28 mouse cellular contexts compared by ENCODE assay signal in genomic region chr7:81250601-81251000, GRCm38 (mm10). TPM values are rescaled to one million over a fixed set of nuclear protein-coding genes. Genes with fewer than 3 reads are reported as not detected.
DNase-seq lines count a peak whose midpoint lies in the region; ATAC-seq lines count a peak whose summit lies in the region.
"Had no signal": no experiment of that assay in that cellular context is flagged by ENCODE, and none has a peak within 500 bp of the region (broad histone marks: within the 10 kb centered on the region; RNA-seq: fewer than 3 reads in every experiment).

No protein-coding gene starts in this region.

- H3K36me3 ChIP-seq in intestine, embryonic 16.5 days (ENCODE audit: control insufficient read depth, insufficient read depth, low read length), result no peaks in the 10 kb centered on the region
- H3K36me3 ChIP-seq in kidney, embryonic 14.5 days (ENCODE audit: control insufficient read depth, insufficient read depth, low read length), result no peaks in the 10 kb centered on the region
- H3K36me3 ChIP-seq: heart, embryonic 13.5 days; limb, embryonic 13.5 days; liver, embryonic 15.5 days; midbrain, embryonic 13.5 days had no signal

- ATAC-seq in intestine, embryonic 16.5 days, result peak; percentile 57
- no peak for ATAC-seq in kidney, embryonic 14.5 days (ENCODE audit: low FRiP score, low TSS enrichment)
- no peak for ATAC-seq in erythroid progenitor cell, adult 5-6 weeks (replicated peaks; ENCODE audit: low FRiP score, poor library complexity, severe bottlenecking)
- ATAC-seq: activated CD4-positive, CD25-positive, alpha-beta regulatory T cell, adult 4 months; forebrain, embryonic 13.5 days; midbrain, embryonic 13.5 days had no signal

- H3K4me3 ChIP-seq in intestine, embryonic 16.5 days (ENCODE audit: low read length), result no peak overlapping the region
- H3K4me3 ChIP-seq in kidney, embryonic 14.5 days (ENCODE audit: low read length), result no peak overlapping the region
- H3K4me3 ChIP-seq: erythroblast, embryonic 14.5 days; forebrain, embryonic 13.5 days; heart, adult 2 months; heart, embryonic 13.5 days; limb, embryonic 13.5 days; liver, embryonic 15.5 days; midbrain, embryonic 13.5 days had no signal

- peak; percentile 84 for DNase-seq in kidney, adult 11 months
- DNase-seq in kidney, postnatal 14 days, result peak; percentile 54
- no peak for DNase-seq in lung, postnatal 25 days (ENCODE audit: low spot score)
- no peak for DNase-seq in embryo, embryonic 10.5 days (ENCODE audit: low spot score)
- DNase-seq in heart, adult 18-20 months, result no peak
- DNase-seq: adrenal gland, adult 2 months; adrenal gland, postnatal 36 days; B cell, adult 2 months; cerebellum, adult 18-20 months; cerebellum, postnatal 10 days; gastrocnemius, postnatal 14 days; heart, adult 2 months; heart, postnatal 10 days; thymus, adult 2 months; thymus, postnatal 36 days had no signal

- WGBS in intestine, embryonic 16.5 days, result 61% methylated on average over 6 of the region's 6 CpGs
- 64% methylated on average over 6 of the region's 6 CpGs for WGBS in kidney, embryonic 14.5 days

- no peaks in the 10 kb centered on the region for H3K27me3 ChIP-seq in intestine, embryonic 16.5 days (replicated peaks; ENCODE audit: control insufficient read depth, insufficient read depth, low read length)
- H3K27me3 ChIP-seq in kidney, embryonic 14.5 days (ENCODE audit: control insufficient read depth, insufficient read depth, low read length), result no peaks in the 10 kb centered on the region
- H3K27me3 ChIP-seq: CH12.LX; forebrain, embryonic 13.5 days; heart, embryonic 13.5 days; limb, embryonic 13.5 days; liver, embryonic 15.5 days; midbrain, embryonic 13.5 days had no signal

- H3K4me1 ChIP-seq in intestine, embryonic 16.5 days (ENCODE audit: control insufficient read depth, insufficient read depth, low read length), result peaks cover 10% of the 10 kb centered on the region
- H3K4me1 ChIP-seq in kidney, embryonic 14.5 days (ENCODE audit: control insufficient read depth, insufficient read depth, low read length), result no peaks in the 10 kb centered on the region
- H3K4me1 ChIP-seq: forebrain, embryonic 13.5 days; limb, embryonic 13.5 days; midbrain, embryonic 13.5 days had no signal

- H3K4me2 ChIP-seq in intestine, embryonic 16.5 days (ENCODE audit: low read depth, low read length), result no peak overlapping the region
- no peak overlapping the region for H3K4me2 ChIP-seq in kidney, embryonic 14.5 days (replicated peaks; ENCODE audit: low read depth, low read length)
- H3K4me2 ChIP-seq: forebrain, embryonic 13.5 days; heart, embryonic 13.5 days; hindbrain, embryonic 14.5 days; limb, embryonic 13.5 days; midbrain, embryonic 13.5 days had no signal

- H3K9me3 ChIP-seq in intestine, embryonic 16.5 days (ENCODE audit: control insufficient read depth, low read length), result no peaks in the 10 kb centered on the region
- H3K9me3 ChIP-seq in kidney, embryonic 14.5 days (ENCODE audit: control insufficient read depth, low read length), result no peaks in the 10 kb centered on the region
- H3K9me3 ChIP-seq: forebrain, embryonic 13.5 days; heart, embryonic 13.5 days; limb, embryonic 13.5 days; liver, embryonic 15.5 days; midbrain, embryonic 13.5 days had no signal

- no peak overlapping the region for H3K27ac ChIP-seq in intestine, embryonic 16.5 days (ENCODE audit: low read length)
- peak overlapping the region; percentile 14; the same call in 1 of the 2 replicates for H3K27ac ChIP-seq in kidney, embryonic 14.5 days (ENCODE audit: low read depth, low read length)
- H3K27ac ChIP-seq: forebrain, embryonic 13.5 days; heart, adult 2 months; heart, embryonic 13.5 days; hindbrain, embryonic 14.5 days; limb, embryonic 13.5 days; macrophage; midbrain, embryonic 13.5 days had no signal

- H3K9ac ChIP-seq in intestine, embryonic 16.5 days (ENCODE audit: low read depth, low read length), result no peak overlapping the region
- no peak overlapping the region for H3K9ac ChIP-seq in kidney, embryonic 14.5 days (ENCODE audit: low read depth, low read length)
- H3K9ac ChIP-seq: forebrain, embryonic 13.5 days; heart, embryonic 13.5 days; hindbrain, embryonic 14.5 days; limb, embryonic 13.5 days; liver, embryonic 15.5 days; midbrain, embryonic 13.5 days had no signal

RNA-seq across cellular contexts. Expression of gene Pde8a, which starts 37.2 kb away (rescaled TPM):
- 1.4 and 1.6 TPM in 2 replicates for polyA plus RNA-seq in intestine, embryonic 16.5 days (2015; fragmentation: Nextera tagmentation; extraction: Ambion mirVana)
- 4.0 and 7.6 TPM in 2 replicates for polyA plus RNA-seq in kidney, embryonic 14.5 days (2014; fragmentation: Nextera tagmentation; extraction: Ambion mirVana)
- 1.8 and 32.3 TPM in 2 replicates for total RNA-seq in erythroid progenitor cell, adult 5-6 weeks (2015; ENCODE audit: low replicate concordance)
- total RNA-seq in erythroid progenitor cell, adult 5-6 weeks (2017; ENCODE audit: low replicate concordance), result 2.3 TPM in 1 of 2 replicates, not detected in the other
- 10 to 100 TPM; 13.8 to 16.1 TPM for total RNA-seq in heart, adult 18-20 months (2021)
- polyA plus RNA-seq: erythroblast, embryonic 14.5 days had no signal

Comparison
In these comparisons a context has a peak if more than half of its experiments do, and no peak if none do; other contexts are left out.
1. DNase-seq: peak in kidney, adult 11 months (single experiment) and kidney, postnatal 14 days (single experiment); none in lung, postnatal 25 days (single experiment), embryo, embryonic 10.5 days (single experiment) and heart, adult 18-20 months (0 of 2).